Mouse (Mus musculus) megakaryocyte, embryonic 14.5 days (primary cell): Measurements from ENCODE around the gene Olfr1424. TPM values are rescaled to one million over a fixed set of nuclear protein-coding genes. Genes with fewer than 3 reads are reported as not detected.
"Not testable (repeated sequence)": the region's sequence is repeated elsewhere in the genome, so short reads cannot be mapped to it uniquely, and the experiment has no call there.

Experiments
- H3K27me3 ChIP-seq: replicated peaks from 2 replicates; pipeline ENCODE3; 2012; ENCODE audit warnings: inconsistent platforms
- H3K36me3 ChIP-seq: replicated peaks from 2 replicates; pipeline ENCODE3; 2012; ENCODE audit warnings: low read length, inconsistent platforms, mixed read lengths
- H3K4me1 ChIP-seq: 2 replicates; pipeline ENCODE4 v1.6.1; 2012; ENCODE audit warnings: inconsistent platforms
- H3K4me3 ChIP-seq: replicated peaks from 2 replicates; pipeline ENCODE3; 2012; ENCODE audit warnings: moderate library complexity, mild to moderate bottlenecking, inconsistent platforms
- H3K9me3 ChIP-seq: 2 replicates; pipeline ENCODE4 v1.6.1; 2012; ENCODE audit warnings: inconsistent platforms
- FLI1 ChIP-seq: IDR thresholded peaks from 2 replicates; pipeline ENCODE4 v1.6.1; 2012; ENCODE audit warnings: low read length, inconsistent platforms, mixed read lengths
- GATA1 ChIP-seq: IDR thresholded peaks from 3 replicates; pipeline ENCODE4 v1.6.1; 2012; ENCODE audit warnings: mixed read lengths, low read length, inconsistent platforms, borderline replicate concordance
- polyA plus RNA-seq: library from polyadenylated mRNA; stranded (reverse); fragments of >175 nt; gene quantifications from 2 replicates; pipeline ENCODE4 v1.2.3, GENCODE M21; 2012; ENCODE audit warnings: low replicate concordance; ENCODE audit not compliant: insufficient read depth

Olfr1424 gene
- polyA plus RNA-seq, result not detected in 2 replicates

- H3K36me3 ChIP-seq, H3K9me3 ChIP-seq, H3K27me3 ChIP-seq, H3K4me1 ChIP-seq, H3K4me3 ChIP-seq: not testable (repeated sequence)
Observed at GRCm38 (mm10) chr19:12062582-12062981, at the start of gene Olfr1424. Gene Olfr1424 (minus strand): TSS chr19:12062682.

GRCm38 (mm10) chr19:12104541-12104940, 42.1 kb upstream of the Olfr1424 start:
- no peak for TF ChIP-seq FLI1
- TF ChIP-seq GATA1, result no peak
- Histone ChIP-seq H3K36me3 (no peaks in the 10 kb centered on the region), H3K4me3 (no peak overlapping the region), H3K27me3 (no peaks in the 10 kb centered on the region), H3K4me1 (no peaks in the 10 kb centered on the region), H3K9me3 (no peaks in the 10 kb centered on the region)

GRCm38 (mm10) chr19:12103234-12103633, 40.8 kb upstream of the Olfr1424 start, which contains the start of gene Olfr1427:
Gene Olfr1427 (minus strand): TSS chr19:12103334.
- TF ChIP-seq FLI1 (no peak), GATA1 (no peak)
- no peaks in the 10 kb centered on the region for H3K9me3 ChIP-seq
- no peaks in the 10 kb centered on the region for H3K36me3 ChIP-seq
- no peaks in the 10 kb centered on the region for H3K4me1 ChIP-seq
- H3K4me3 ChIP-seq, result no peak within 1 kb of the TSS
- H3K27me3 ChIP-seq, result no peaks in the 10 kb centered on the region

- TF ChIP-seq FLI1, result no peak
- TF ChIP-seq GATA1, result no peak
- H3K9me3 ChIP-seq, result no peaks in the 10 kb centered on the region
- H3K27me3 ChIP-seq, result no peaks in the 10 kb centered on the region
- no peaks in the 10 kb centered on the region for H3K36me3 ChIP-seq
- H3K4me3 ChIP-seq, result no peak within 1 kb of the TSS
- no peaks in the 10 kb centered on the region for H3K4me1 ChIP-seq
Observed at GRCm38 (mm10) chr19:12091913-12092312, 29.4 kb upstream of the Olfr1424 start, which contains the start of gene Olfr1426. Gene Olfr1426 (minus strand): TSS chr19:12092013.

GRCm38 (mm10) chr19:12077631-12078030, 15.1 kb upstream of the Olfr1424 start, which contains the start of gene Olfr1425:
Gene Olfr1425 (minus strand): TSS chr19:12077731.
- not testable (repeated sequence) for H3K27me3 ChIP-seq

GRCm38 (mm10) chr19:12069546-12069945, 7.1 kb upstream of the Olfr1424 start:
- H3K27me3 ChIP-seq, H3K4me3 ChIP-seq, H3K4me1 ChIP-seq, H3K36me3 ChIP-seq, H3K9me3 ChIP-seq: not testable (repeated sequence)

More at GRCm38 (mm10) chr19:12077631-12078030, 15.1 kb upstream of the Olfr1424 start, which contains the start of gene Olfr1425:
- H3K36me3 ChIP-seq, H3K9me3 ChIP-seq, H3K4me3 ChIP-seq, H3K4me1 ChIP-seq: not testable (repeated sequence)

GRCm38 (mm10) chr19:12067806-12068205, 5.3 kb upstream of the Olfr1424 start:
- not testable (repeated sequence) for H3K4me1 ChIP-seq, H3K4me3 ChIP-seq, H3K27me3 ChIP-seq, H3K36me3 ChIP-seq, H3K9me3 ChIP-seq

- no peak for TF ChIP-seq FLI1
- TF ChIP-seq GATA1, result no peak
- Histone ChIP-seq H3K27me3 (no peaks in the 10 kb centered on the region), H3K9me3 (no peaks in the 10 kb centered on the region), H3K4me1 (peaks cover 3% of the 10 kb centered on the region; the same call in 1 of the 2 replicates), H3K36me3 (no peaks in the 10 kb centered on the region), H3K4me3 (no peak overlapping the region)
Observed at GRCm38 (mm10) chr19:12043163-12043562, 19.3 kb downstream of the Olfr1424 start.

- H3K4me1 ChIP-seq, result peaks cover 3% of the 10 kb centered on the region; the same call in 1 of the 2 replicates
- TF ChIP-seq GATA1 (no peak), FLI1 (no peak)
Observed at GRCm38 (mm10) chr19:12041217-12041616, 21.3 kb downstream of the Olfr1424 start, which contains the start of gene Olfr1423. Gene Olfr1423 (minus strand): TSS chr19:12041317.

GRCm38 (mm10) chr19:12037727-12038126, 24.8 kb downstream of the Olfr1424 start:
- no peaks in the 10 kb centered on the region for H3K36me3 ChIP-seq
- H3K4me1 ChIP-seq, result no peaks in the 10 kb centered on the region
- TF ChIP-seq GATA1, result no peak
- no peak for TF ChIP-seq FLI1

More at GRCm38 (mm10) chr19:12041217-12041616, 21.3 kb downstream of the Olfr1424 start, which contains the start of gene Olfr1423:
- H3K27me3 ChIP-seq, result no peaks in the 10 kb centered on the region
- H3K9me3 ChIP-seq, result no peaks in the 10 kb centered on the region
- H3K4me3 ChIP-seq, result no peak within 1 kb of the TSS
- H3K36me3 ChIP-seq, result no peaks in the 10 kb centered on the region

GRCm38 (mm10) chr19:12026606-12027005, 35.9 kb downstream of the Olfr1424 start:
- Histone ChIP-seq H3K9me3 (no peaks in the 10 kb centered on the region), H3K4me1 (peaks cover 20% of the 10 kb centered on the region)

More at GRCm38 (mm10) chr19:12037727-12038126, 24.8 kb downstream of the Olfr1424 start:
- Histone ChIP-seq H3K4me3 (no peak overlapping the region), H3K27me3 (peaks cover 2% of the 10 kb centered on the region), H3K9me3 (no peaks in the 10 kb centered on the region)

More at GRCm38 (mm10) chr19:12026606-12027005, 35.9 kb downstream of the Olfr1424 start:
- no peaks in the 10 kb centered on the region for H3K36me3 ChIP-seq
- no peak overlapping the region for H3K4me3 ChIP-seq
- TF ChIP-seq GATA1 (no peak), FLI1 (no peak)
- H3K27me3 ChIP-seq, result no peaks in the 10 kb centered on the region
